Mouse (Mus musculus) adrenal gland, postnatal 14 days (tissue): ENCODE data around the gene Mcmbp. TPM values are rescaled to one million over a fixed set of nuclear protein-coding genes. Genes with fewer than 3 reads are reported as not detected.
"Not testable (repeated sequence)": the region's sequence is repeated elsewhere in the genome, so short reads cannot be mapped to it uniquely, and the experiment has no call there.

Experiments used
- DNase-seq: peaks from one replicate; pipeline ENCODE4 v3.0.0; 2021; ENCODE audit warnings: mixed read lengths
- total RNA-seq: library from RNA; stranded (reverse); gene quantifications from 2 replicates; pipeline ENCODE4 v1.2.3, GENCODE M21; 2021

Mcmbp gene
- total RNA-seq, 1 experiment from 2014 or later: 41.9 TPM

DNA sequence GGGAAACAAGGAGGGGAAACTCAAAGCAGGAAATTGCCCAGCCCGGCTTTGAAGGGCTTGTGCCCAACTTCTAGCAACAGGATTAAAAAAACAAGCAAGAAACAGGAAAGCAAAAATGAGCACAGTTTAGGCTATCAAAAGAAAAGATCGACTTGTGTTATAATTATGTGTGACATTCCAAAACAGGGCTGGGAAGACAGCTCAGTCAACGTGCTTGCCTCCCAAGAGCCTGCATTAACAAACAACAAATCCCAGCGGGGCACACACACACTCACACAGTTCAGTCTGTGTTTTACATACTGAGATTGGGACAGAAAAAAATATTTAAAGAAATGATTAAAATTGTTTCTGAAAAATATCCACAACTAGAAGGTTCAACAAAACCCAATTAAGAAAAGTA lies 22.3 kb downstream of the Mcmbp start:
- DNase-seq: no peak

DNA sequence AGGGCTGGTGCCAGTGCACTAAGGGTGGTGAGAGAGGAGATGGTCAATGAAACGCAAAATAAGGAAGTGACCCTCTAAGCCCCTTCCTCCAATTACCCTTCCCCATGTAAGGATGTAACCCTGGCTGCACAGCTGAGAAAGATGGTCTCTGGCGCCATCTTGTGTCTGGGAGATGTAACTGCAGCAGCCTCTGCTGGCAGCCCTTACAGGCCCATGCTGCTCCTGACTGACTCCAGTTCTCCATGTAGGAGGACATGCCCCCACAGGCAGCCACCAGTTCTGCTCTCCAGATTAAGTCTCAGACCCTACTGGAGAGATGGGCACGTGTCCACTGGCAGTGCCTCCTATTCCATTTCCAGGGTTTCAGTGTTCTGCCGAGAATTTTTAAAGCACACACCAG lies 34.6 kb downstream of the Mcmbp start:
- DNase-seq: peak; percentile 74

DNA sequence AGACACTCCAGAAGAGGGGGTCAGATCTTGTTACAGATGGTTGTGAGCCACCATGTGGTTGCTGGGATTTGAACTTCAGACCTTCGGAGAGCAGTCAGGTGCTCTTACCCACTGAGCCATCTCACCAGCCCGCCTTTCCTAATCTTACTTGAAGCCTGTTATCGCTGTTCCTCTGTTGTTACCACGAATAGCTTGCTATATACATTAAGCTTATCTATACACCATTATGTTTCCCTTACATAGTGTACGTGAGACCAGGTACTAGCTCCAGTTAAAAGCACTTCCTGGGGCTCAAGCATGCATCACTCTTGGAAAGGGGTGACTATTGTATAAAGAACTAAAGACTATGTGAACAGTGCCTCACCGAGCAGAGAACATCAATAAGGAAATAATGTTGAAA lies 40.3 kb downstream of the Mcmbp start:
- not testable (repeated sequence) for DNase-seq

DNA sequence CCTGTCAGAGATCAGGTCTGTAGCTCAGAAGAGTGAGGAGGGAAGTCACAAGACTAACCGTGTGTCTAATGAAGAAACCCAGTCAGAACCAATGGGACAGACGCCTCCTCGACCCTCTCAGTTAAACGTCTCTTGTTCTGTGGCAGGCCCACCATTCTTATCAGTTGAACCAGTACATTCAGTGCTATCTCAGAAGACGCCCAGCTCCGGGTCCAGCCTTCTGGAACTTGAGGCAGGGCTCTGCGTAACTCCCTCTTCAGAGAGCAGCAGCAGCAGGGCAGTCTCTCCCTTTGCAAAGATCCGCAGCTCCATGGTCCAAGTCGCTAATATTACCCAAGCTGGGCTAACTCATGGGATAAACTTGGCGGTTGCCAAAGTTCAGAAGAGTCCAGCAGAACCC lies 45.4 kb downstream of the Mcmbp start:
- DNase-seq: no peak

DNA sequence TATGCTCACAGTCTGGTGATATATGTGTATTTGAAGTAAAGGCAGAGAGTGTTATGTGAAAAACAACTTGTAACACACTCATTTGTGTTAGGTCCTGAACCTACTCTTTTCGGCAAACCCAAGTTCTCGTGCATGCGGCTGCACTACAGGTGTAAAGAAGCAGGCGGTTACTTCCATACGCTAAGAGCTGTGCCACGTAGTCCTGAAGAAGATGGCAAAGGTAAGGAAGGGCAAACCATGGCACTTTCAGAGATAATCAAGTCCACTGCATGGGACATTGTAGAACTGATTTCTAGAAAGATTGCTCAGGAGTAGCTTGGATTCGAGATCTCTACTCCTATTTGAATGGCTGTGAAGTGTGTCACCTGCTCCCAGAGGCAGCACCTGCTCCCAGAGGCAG lies 48.1 kb downstream of the Mcmbp start:
- DNase-seq: no peak

DNA sequence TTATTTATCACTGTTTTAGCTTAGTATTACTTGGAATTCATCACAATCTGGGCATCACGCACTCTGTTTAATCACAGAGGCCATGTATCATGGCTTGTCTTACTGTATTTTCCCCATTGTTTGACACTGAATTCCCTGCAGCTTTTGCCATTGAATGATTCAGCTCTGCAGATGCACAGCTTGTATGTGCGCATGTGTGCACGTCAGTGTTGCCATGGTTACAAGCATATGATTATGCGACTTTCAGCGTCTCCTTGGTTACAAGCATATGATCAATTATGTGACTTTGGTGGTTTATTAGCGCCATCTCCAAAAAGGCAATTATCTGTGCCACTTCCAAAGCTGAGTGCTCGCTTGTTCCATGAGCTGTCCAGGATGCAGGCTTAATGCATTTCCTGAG lies 49.5 kb downstream of the Mcmbp start:
- DNase-seq: no peak

DNA sequence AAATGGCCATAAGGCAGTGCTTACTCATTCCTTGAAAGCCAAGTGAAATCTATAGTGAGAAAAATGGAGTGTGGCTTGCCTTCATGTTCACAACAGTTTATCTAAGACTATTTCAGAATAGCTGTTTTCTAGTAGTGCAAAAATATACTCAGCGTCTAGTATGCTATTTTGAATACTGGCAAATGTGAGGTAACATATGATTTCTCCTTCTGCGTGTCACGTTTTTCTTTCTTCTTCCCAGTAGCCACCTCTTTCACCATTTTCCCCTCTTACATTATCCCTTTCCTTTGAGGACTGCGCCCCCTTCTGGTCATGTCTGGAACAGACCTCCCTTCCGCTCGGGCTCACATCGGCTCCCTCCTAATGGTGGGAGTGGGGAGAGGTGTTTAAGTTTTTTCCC lies 50.2 kb downstream of the Mcmbp start:
- DNase-seq: peak; percentile 94

DNA sequence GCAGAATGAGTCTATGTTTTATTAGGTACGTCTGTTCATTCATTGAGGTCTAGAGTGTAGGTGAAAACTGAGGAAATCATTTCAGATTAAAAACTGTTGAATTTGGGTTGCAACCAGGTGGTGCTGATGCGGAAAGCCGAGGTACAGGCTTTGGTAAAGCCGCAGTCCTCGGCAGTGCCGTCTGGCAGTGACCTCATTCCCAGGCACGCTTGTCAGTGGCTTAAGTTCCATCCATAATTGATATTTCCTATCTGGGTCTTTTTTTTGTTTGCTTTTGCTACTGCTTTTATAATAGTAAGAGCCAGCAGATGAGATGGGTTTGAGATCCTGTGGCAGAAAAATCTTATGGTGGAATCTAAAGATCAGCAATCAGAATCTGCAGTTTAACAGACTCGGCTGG lies 50.9 kb downstream of the Mcmbp start:
- no peak for DNase-seq

DNA sequence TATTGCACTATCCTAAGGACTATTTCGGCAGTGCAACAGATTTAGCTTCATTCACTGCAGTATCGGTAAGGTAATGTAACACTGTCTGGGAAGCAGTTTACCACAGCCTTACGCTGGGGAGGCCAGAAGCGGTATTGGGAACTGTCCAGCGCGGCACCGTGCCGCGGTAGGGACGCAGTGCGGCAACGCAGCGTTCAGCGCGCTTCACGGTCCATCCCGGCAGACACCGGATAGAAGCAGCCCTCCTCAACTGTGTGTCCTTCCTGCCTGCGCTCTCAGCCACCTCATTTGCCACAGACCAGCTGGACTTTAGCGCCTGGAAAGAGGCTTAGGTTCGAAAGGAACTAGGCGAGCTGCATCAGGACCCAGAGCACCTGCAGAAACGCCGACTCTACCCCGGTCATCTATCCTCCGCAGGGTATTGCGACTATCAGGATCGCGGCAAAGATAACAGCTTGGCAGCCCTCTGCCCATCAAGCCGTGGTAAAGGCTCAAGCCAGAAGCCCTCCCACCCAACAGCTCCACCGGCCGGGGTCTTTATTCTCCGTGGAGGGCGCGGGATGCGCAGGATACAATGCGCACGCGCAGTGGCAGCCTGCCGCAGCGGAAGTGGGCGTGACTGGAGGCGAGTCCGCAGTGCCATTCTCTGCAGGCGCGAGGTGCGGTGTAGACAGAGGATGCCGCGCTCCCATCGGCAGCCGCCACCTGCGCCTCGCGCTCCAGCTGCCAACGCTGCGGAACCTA lies 52.3 kb downstream of the Mcmbp start:
- DNase-seq: peak; percentile 79

DNA sequence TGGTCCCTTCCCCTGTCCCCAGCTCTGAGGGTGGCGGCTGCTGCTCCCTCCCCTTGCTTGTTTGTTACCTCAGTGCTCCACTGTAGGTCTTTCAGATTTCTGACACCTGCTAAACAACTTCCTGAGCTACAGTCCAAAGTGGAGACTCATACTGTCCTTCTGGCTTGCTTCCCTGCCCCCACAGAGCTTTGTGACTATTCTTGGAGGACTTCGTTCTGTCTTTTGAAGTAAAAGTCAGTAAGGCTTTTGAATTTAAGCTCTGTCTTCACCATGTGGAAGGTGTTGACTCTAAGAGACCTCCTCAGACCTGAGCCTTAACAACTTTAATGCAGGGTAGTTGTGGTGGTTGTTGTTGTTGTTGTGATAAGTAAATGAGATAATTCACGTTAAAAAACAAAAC lies 61.7 kb downstream of the Mcmbp start:
- DNase-seq: no peak

DNA sequence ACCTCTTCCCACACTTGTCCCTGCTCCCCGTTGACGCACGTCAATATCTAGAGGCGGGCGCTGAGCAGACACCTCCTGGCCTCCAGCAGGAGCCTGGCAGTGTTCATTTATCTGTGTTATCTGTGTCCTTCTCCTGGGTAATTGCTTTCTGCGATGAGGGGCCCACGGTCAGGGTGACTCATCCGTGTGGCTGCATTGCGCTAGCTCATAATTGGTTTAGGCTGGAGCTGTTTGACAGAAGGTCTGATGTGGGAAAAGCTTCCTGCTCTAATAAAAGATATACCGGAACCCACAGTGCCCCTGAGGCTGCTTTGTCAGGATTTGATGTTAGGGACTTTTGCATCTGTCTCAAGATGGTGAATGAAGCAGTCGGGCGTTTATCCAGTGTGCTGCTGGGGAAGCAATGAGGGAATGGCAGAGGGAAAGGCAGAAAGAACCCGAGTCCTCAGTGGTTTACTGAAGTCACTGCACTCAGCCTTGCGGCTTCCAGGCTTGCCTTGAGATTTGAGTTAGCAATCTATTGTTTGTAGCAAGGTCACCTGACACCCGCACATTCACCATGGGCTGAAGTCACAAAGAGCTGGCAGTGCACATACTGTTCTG lies 67.8 kb downstream of the Mcmbp start:
- DNase-seq: peak; percentile 80

DNA sequence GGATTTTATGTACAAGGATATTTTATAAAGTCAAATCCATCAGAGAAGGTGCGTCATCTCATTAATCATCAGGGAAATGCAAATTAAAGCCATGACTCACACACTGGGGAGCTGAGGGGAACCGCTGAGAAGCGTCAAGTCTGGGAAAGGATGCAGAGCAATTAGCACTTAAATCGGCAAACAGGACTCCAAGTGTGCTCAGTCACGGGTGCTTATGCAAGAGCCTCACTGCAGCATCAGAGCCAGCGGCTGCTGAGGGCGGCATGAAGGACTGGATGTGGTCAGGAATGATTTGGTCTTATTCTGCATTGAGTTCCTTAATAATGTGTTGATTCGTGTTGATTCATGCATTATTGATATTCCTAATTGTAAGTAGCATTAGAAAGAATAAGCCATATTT lies 68.3 kb downstream of the Mcmbp start:
- peak; percentile 52 for DNase-seq

DNA sequence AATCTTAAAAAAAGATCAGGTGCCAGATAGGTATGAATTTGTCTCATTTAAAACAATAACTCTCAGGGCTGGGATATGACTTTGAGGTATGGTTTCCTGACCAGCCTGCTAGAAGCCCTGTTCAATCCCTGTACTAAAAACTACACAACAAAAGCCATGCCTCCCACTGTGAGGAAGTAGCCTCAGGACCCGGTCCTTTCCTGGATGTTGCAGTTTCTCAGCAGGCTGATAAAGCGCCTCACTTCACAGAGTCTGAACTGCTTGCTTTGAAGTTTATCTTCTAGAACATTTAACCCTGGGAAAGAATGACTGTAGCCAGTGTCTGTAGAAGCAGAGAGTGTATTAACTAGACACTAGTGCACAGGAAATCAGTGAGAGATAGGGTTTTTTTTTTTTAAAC lies 71.5 kb downstream of the Mcmbp start:
- no peak for DNase-seq

DNA sequence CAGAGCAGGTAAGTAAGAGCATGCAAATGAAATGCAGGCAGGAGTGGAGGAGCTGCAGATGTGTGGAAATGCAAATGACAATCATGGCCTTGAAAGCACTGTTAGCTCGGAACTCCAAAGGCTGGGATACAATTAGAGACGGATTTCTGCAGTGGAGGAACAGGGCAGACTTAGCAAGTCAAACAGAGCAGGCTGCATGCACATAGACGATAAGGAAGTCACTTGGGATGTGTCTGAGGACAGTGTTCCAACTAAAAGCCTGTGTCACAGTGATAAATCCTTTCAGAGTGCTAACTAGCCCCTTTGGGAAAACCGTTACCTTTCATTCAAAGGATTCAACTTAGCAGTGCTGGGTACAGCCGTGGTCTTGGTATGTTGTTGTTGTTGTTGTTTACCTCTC lies 72.5 kb downstream of the Mcmbp start:
- DNase-seq: no peak

DNA sequence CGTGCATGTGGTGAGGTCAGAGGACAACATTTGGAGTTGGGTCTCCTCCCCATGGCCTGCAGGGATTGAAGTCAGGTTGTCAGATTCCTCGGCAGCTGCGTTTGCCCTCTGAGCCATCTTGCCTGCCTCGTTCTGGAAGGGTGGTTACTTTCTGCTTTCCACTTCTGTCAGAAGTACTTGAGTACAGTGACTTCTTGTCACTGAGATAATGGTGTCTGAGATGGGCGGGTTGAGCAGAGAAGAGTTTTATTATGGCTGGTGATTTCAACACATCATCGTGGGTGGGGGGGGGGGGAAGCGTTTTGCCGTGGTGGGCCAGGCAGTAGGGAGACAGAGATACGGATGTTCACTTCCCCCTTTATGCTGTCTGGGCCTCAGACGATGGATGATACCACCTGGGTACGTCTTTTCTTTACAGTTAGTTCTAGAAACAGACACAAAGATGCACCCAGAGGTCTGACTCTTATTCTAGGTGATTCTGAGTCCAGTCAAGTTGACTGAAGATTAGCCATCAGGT lies 75.4 kb downstream of the Mcmbp start:
- no peak for DNase-seq

DNA sequence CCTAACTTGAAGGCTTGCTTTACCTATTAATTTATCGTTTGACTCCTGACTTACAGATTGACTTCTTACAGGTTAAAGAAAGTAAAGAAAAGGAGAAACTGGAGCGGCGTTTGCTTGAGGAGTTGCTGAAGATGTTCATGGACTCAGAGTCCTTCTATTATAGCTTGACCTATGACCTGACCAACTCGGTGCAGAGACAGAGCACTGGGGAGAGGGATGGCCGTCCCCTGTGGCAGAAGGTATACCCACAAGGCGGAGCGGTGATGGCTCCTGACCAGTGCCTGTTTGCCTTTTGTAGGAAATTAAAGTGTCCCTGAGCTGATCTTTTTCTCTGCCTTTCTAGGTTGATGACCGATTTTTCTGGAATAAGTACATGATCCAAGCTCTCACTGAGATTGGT lies 76.4 kb downstream of the Mcmbp start:
- DNase-seq: no peak

DNA sequence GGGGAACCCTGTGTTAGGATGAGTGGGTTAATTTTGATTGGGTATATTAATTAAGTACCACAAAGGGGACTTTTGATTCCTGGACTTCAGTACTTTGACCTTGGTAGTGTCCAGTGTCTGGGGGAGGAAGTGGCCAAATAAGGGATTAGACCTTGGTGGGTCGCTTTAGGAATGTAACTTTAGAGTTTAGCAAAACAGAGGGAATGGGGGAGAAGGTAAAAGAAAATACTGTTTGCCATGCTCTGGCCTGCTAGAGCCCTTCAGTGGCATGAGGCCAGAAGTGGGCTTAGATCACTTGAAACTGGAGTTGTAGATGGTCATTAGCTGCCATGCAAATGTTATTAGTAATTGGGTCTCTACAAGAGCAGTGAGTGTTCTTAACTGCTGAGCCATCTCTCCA lies 83.3 kb downstream of the Mcmbp start:
- no peak for DNase-seq

Other genes with a start within 250 kb of the Mcmbp start
- 129 and 192 TPM in 2 replicates for gene Bag3, start 216.9 kb downstream of the Mcmbp start, total RNA-seq
- 18.7 and 24.1 TPM in 2 replicates for gene Inpp5f, start 129.2 kb downstream of the Mcmbp start, total RNA-seq
- gene Sec23ip, start 4.4 kb upstream of the Mcmbp start, total RNA-seq: 38.2 and 40.8 TPM in 2 replicates